Mouse (Mus musculus): ENCODE results near the gene Mindy4. TPM values are rescaled to one million over a fixed set of nuclear protein-coding genes. Genes with fewer than 3 reads are reported as not detected.

Gene Mindy4
- total RNA-seq, 2 experiments from 2014 or later: 9.5 to 12.6 TPM

- no peak for DNase-seq (ENCODE audit: low spot score in 2 of 2)
Observed at GRCm38 (mm10) chr6:55252731-55253247, 49.6 kb downstream of the Mindy4 start.

GRCm38 (mm10) chr6:55256500-55257191, 53.5 kb downstream of the Mindy4 start:
- no peak for DNase-seq (ENCODE audit: low spot score in 2 of 2)

GRCm38 (mm10) chr6:55257246-55257645, 54.1 kb downstream of the Mindy4 start:
- no peak for DNase-seq (ENCODE audit: low spot score in 2 of 2)

- DNase-seq (ENCODE audit: low spot score in 2 of 2): peak in 1 of 2 experiments; percentile 8
Observed at GRCm38 (mm10) chr6:55258428-55259325, 55.5 kb downstream of the Mindy4 start.

GRCm38 (mm10) chr6:55262161-55262560, 59.0 kb downstream of the Mindy4 start:
- DNase-seq (ENCODE audit: low spot score in 2 of 2): no peak

GRCm38 (mm10) chr6:55263490-55264046, 60.4 kb downstream of the Mindy4 start:
- no peak for DNase-seq (ENCODE audit: low spot score in 2 of 2)

- DNase-seq (ENCODE audit: low spot score in 2 of 2): no peak
Observed at GRCm38 (mm10) chr6:55264741-55265366, 61.7 kb downstream of the Mindy4 start.

GRCm38 (mm10) chr6:55272952-55273351, 69.8 kb downstream of the Mindy4 start:
- no peak for DNase-seq (ENCODE audit: low spot score in 2 of 2)

GRCm38 (mm10) chr6:55273463-55273862, 70.3 kb downstream of the Mindy4 start:
- no peak for DNase-seq (ENCODE audit: low spot score in 2 of 2)

GRCm38 (mm10) chr6:55275000-55275399, 71.8 kb downstream of the Mindy4 start:
- DNase-seq (ENCODE audit: low spot score in 2 of 2): no peak

- no peak for DNase-seq (ENCODE audit: low spot score in 2 of 2)
Observed at GRCm38 (mm10) chr6:55275786-55276185, 72.6 kb downstream of the Mindy4 start.

- no peak for DNase-seq (ENCODE audit: low spot score in 2 of 2)
Observed at GRCm38 (mm10) chr6:55276692-55277282, 73.6 kb downstream of the Mindy4 start.

- DNase-seq (ENCODE audit: low spot score in 2 of 2): no peak
Observed at GRCm38 (mm10) chr6:55278086-55278485, 74.9 kb downstream of the Mindy4 start.

GRCm38 (mm10) chr6:55278520-55278919, 75.3 kb downstream of the Mindy4 start:
- no peak for DNase-seq (ENCODE audit: low spot score in 2 of 2)

- no peak for DNase-seq (ENCODE audit: low spot score in 2 of 2)
Observed at GRCm38 (mm10) chr6:55280979-55281378, 77.8 kb downstream of the Mindy4 start.

GRCm38 (mm10) chr6:55281687-55282086, 78.5 kb downstream of the Mindy4 start:
- no peak for DNase-seq (ENCODE audit: low spot score in 2 of 2)

GRCm38 (mm10) chr6:55282348-55282747, 79.2 kb downstream of the Mindy4 start:
- no peak for DNase-seq (ENCODE audit: low spot score in 2 of 2)

GRCm38 (mm10) chr6:55285218-55285617, 82.0 kb downstream of the Mindy4 start:
- DNase-seq (ENCODE audit: low spot score in 2 of 2): no peak

- no peak for DNase-seq (ENCODE audit: low spot score in 2 of 2)
Observed at GRCm38 (mm10) chr6:55288007-55288602, 84.9 kb downstream of the Mindy4 start.

GRCm38 (mm10) chr6:55294549-55295131, 91.5 kb downstream of the Mindy4 start:
- no peak for DNase-seq (ENCODE audit: low spot score in 2 of 2)

All from layer of hippocampus, adult 18-20 months (tissue).